Mouse (Mus musculus) heart, postnatal 0 days (tissue): ENCODE results near the gene Usp12. TPM values are rescaled to one million over a fixed set of nuclear protein-coding genes. Genes with fewer than 3 reads are reported as not detected.

Source experiments
- ATAC-seq: fragments of 200-750 bp; cut with Nextera tagmentation; 2 replicates; pipeline ENCODE4 v1.8.0; 2017; ENCODE audit warnings: low read depth, moderate number of reproducible peaks, moderate library complexity; ENCODE audit not compliant: insufficient read depth
- DNase-seq: peaks from one replicate; pipeline ENCODE4 v3.0.0-alpha.2; 2016; ENCODE audit warnings: low spot score
- H3K27ac ChIP-seq: fragments of 300-500 bp; sonication (generic); 2 replicates; pipeline ENCODE4 v1.5.1; 2014; ENCODE audit warnings: low read depth, mild to moderate bottlenecking
- H3K27me3 ChIP-seq: fragments of 300-500 bp; sonication (generic); 2 replicates; pipeline ENCODE4 v1.6.1; 2014; ENCODE audit warnings: low read length, mixed read lengths; ENCODE audit not compliant: control insufficient read depth, insufficient read depth
- H3K36me3 ChIP-seq: fragments of 300-500 bp; sonication (generic); replicated peaks from 2 replicates; pipeline ENCODE4 v1.6.1; 2014; ENCODE audit warnings: low read length, mixed read lengths; ENCODE audit not compliant: control insufficient read depth, insufficient read depth
- H3K4me1 ChIP-seq: fragments of 300-500 bp; sonication (generic); 2 replicates; pipeline ENCODE4 v1.6.1; 2014; ENCODE audit warnings: antibody characterized with exemption; ENCODE audit not compliant: control insufficient read depth, insufficient read depth
- H3K4me2 ChIP-seq: fragments of 300-500 bp; sonication (generic); 2 replicates; pipeline ENCODE4 v1.6.1; 2014; ENCODE audit warnings: low read depth, mild to moderate bottlenecking, low read length, moderate library complexity
- H3K4me3 ChIP-seq: fragments of 300-500 bp; sonication (generic); 2 replicates; pipeline ENCODE4 v1.5.1; 2014; ENCODE audit warnings: low read depth, low read length
- H3K9ac ChIP-seq: fragments of 300-500 bp; sonication (generic); replicated peaks from 2 replicates; pipeline ENCODE4 v1.6.1; 2014; ENCODE audit warnings: low read depth, low read length, mixed read lengths
- H3K9me3 ChIP-seq: fragments of 300-500 bp; sonication (generic); replicated peaks from 2 replicates; pipeline ENCODE4 v1.6.1; 2016; ENCODE audit warnings: low read length; ENCODE audit not compliant: control insufficient read depth
- CTCF ChIP-seq: IDR thresholded peaks from 2 replicates; pipeline ENCODE4 v1.5.1; 2016; ENCODE audit warnings: antibody characterized with exemption, control low read depth, low read depth
- EP300 ChIP-seq: IDR thresholded peaks from 2 replicates; pipeline ENCODE4 v1.6.1; 2016; ENCODE audit warnings: antibody characterized with exemption, low read depth
- WGBS: fragments of 180-500 bp; shearing (Covaris S2); extraction: QIAGEN DNeasy Blood & Tissue Kit; methylation state at CpG from one replicate; pipeline ENCODE4 v1.1.7; 2014; 5-methylcytosine and 5-hydroxymethylcytosine counted together
- polyA plus RNA-seq: library from polyadenylated mRNA; unstranded; fragments of >200 nt; fragmentation: Nextera tagmentation; extraction: Ambion mirVana; gene quantifications from 2 replicates; pipeline ENCODE4 v1.2.1, GENCODE M21; 2015
- total RNA-seq: library from RNA; depleted of rRNA; stranded (reverse); fragments of >200 nt; gene quantifications from 2 replicates; pipeline ENCODE4 v1.2.3, GENCODE M21; 2014; ENCODE audit warnings: low replicate concordance

The Usp12 gene
- total and polyA plus RNA-seq, 2 experiments from 2014 or later, result 6.1 to 6.7 TPM

GRCm38 (mm10) chr5:146713088-146713487 is 81.7 kb downstream of the Usp12 start:
- Histone ChIP-seq H3K4me1 (no peaks in the 10 kb centered on the region), H3K4me2 (no peak overlapping the region), H3K36me3 (no peaks in the 10 kb centered on the region), H3K9ac (no peak overlapping the region), H3K27me3 (no peaks in the 10 kb centered on the region), H3K9me3 (0 out of 2 replicates have a peak, but pooled peaks cover 3% of the 10 kb centered on the region), H3K4me3 (no peak overlapping the region), H3K27ac (no peak overlapping the region)
- TF ChIP-seq EP300 (no peak), CTCF (no peak)
- no peak for ATAC-seq
- DNase-seq, result no peak
- WGBS, result 63% methylated on average over 10 of the region's 10 CpGs

DNA sequence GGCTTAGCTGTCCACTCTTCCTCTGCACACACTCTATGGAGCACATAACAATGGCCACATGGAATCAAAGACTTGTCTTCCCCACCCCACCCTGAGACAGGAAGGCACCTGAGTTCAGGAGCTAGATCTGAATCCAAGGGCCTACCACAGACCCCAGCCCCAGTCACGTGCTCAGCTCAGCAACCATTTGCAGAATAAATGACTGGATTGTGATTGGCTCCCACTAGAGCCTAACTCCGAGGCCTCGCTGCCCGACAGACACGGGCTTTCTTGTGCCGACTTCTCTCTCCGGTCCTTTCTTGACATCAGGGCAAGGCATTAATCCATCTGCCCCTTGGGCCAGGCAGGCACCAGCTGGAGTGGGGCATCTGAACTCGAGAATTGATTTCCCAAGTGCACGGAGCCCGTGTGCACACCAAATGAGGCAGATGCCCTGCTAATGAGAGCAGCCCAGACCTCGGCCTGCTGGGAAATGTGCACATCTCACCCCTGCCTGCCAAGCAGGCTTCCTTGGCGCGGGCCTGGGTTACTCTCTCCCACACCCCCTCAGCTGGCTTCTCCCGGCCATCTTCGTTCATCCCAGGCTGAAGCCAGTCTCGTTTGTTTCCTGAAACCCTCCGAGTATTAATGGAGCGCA is 82.4 kb downstream of the Usp12 start:
- no peak for DNase-seq
- H3K27me3 ChIP-seq, result no peaks in the 10 kb centered on the region
- H3K9me3 ChIP-seq, result 0 out of 2 replicates have a peak, but pooled peaks cover 3% of the 10 kb centered on the region
- H3K36me3 ChIP-seq, result no peaks in the 10 kb centered on the region
- ATAC-seq, result no peak
- no peak overlapping the region for H3K4me3 ChIP-seq
- no peak for TF ChIP-seq EP300
- H3K4me1 ChIP-seq, result no peaks in the 10 kb centered on the region
- no peak overlapping the region for H3K9ac ChIP-seq
- no peak overlapping the region for H3K4me2 ChIP-seq
- H3K27ac ChIP-seq, result no peak overlapping the region
- WGBS, result 78% methylated on average over 18 of the region's 18 CpGs

GRCm38 (mm10) chr5:146709361-146709760 is 85.4 kb downstream of the Usp12 start:
- 63% methylated on average over 3 of the region's 3 CpGs for WGBS
- no peak overlapping the region for H3K4me3 ChIP-seq
- H3K36me3 ChIP-seq, result no peaks in the 10 kb centered on the region
- H3K27me3 ChIP-seq, result no peaks in the 10 kb centered on the region
- no peak overlapping the region for H3K4me2 ChIP-seq
- H3K4me1 ChIP-seq, result no peaks in the 10 kb centered on the region
- H3K9me3 ChIP-seq, result 0 out of 2 replicates have a peak, but pooled peaks cover 3% of the 10 kb centered on the region
- ATAC-seq (no peak), DNase-seq (no peak)
- no peak overlapping the region for H3K27ac ChIP-seq
- no peak overlapping the region for H3K9ac ChIP-seq
- no peak for TF ChIP-seq EP300
- no peak for TF ChIP-seq CTCF

DNA sequence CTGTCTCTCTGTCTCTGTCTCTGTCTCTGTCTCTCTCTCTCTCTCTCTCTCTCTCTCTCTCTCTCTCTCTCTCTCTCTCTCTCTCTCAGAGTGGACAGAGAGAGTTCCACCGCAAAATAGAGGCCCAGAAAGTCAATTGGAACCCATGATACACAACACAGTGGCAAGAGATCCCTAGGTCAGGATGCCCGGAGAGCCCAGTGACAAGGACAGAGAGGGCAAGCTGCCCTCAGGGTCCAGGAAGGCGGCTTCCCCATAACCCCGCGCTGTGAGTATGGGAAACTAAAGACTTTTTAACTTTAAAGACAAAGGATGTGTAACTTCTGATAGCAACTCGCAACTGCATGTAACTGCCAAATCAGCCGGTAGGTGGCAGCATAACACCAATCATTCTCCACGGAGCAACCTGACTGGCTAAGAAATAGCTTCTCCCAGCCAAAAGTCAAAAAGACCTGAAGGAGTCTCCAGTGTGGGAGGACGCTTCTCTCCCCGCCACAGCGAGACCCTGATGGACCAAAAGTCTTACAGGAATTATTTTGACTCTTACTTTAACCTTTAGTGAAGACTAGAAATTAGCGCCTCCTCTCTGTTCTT is 88.9 kb downstream of the Usp12 start:
- Histone ChIP-seq H3K9ac (no peak overlapping the region), H3K4me3 (no peak overlapping the region), H3K36me3 (no peaks in the 10 kb centered on the region), H3K4me1 (no peaks in the 10 kb centered on the region), H3K4me2 (no peak overlapping the region), H3K9me3 (no peaks in the 10 kb centered on the region), H3K27ac (no peak overlapping the region), H3K27me3 (no peaks in the 10 kb centered on the region)
- TF ChIP-seq CTCF (peak; percentile 84), EP300 (no peak)
- WGBS, result 11% methylated on average over 12 of the region's 12 CpGs
- ATAC-seq (peak; percentile 15; the same call in 1 of the 2 replicates), DNase-seq (peak; percentile 70)

GRCm38 (mm10) chr5:146705411-146705810 is 89.4 kb downstream of the Usp12 start:
- TF ChIP-seq EP300 (no peak), CTCF (no peak)
- no peak overlapping the region for H3K4me2 ChIP-seq
- no peak overlapping the region for H3K27ac ChIP-seq
- H3K4me1 ChIP-seq, result no peaks in the 10 kb centered on the region
- no peak overlapping the region for H3K9ac ChIP-seq
- no peak overlapping the region for H3K4me3 ChIP-seq
- 65% methylated on average over 6 of the region's 6 CpGs for WGBS
- DNase-seq (no peak), ATAC-seq (no peak)
- H3K36me3 ChIP-seq, result no peaks in the 10 kb centered on the region
- no peaks in the 10 kb centered on the region for H3K9me3 ChIP-seq
- H3K27me3 ChIP-seq, result no peaks in the 10 kb centered on the region

- WGBS, result 95% methylated on average over 4 of the region's 4 CpGs
- ATAC-seq, result no peak
- TF ChIP-seq EP300, result no peak
- TF ChIP-seq CTCF, result peak; percentile 4; the same call in 1 of the 2 replicates
- Histone ChIP-seq H3K9ac (no peak overlapping the region), H3K9me3 (no peaks in the 10 kb centered on the region), H3K36me3 (no peaks in the 10 kb centered on the region), H3K27me3 (no peaks in the 10 kb centered on the region), H3K4me3 (no peak overlapping the region), H3K27ac (no peak overlapping the region), H3K4me2 (no peak overlapping the region), H3K4me1 (no peaks in the 10 kb centered on the region)
- no peak for DNase-seq
Measured at GRCm38 (mm10) chr5:146704241-146704640, 90.6 kb downstream of the Usp12 start.
